Mouse (Mus musculus) liver, adult 2 months (tissue): Measurements from ENCODE around the gene Gata5.

ENCODE experiments used
- CTCF ChIP-seq: fragments of 200-500 bp; IDR thresholded peaks from 2 replicates; pipeline ENCODE4 v1.5.1; 2011; ENCODE audit warnings: low read depth, low read length, control low read depth
- POLR2A ChIP-seq: fragments of 200-500 bp; IDR thresholded peaks from 2 replicates; pipeline ENCODE4 v1.6.1; 2011; ENCODE audit warnings: low read length, control low read depth; ENCODE audit not compliant: insufficient read depth; ENCODE audit errors: extremely low read depth

- TF ChIP-seq CTCF (no peak), POLR2A (no peak)
These were observed 28.5 kb downstream of the Gata5 start for GRCm38 (mm10) chr2:180306009-180306408.
